Mouse (Mus musculus) thymus, postnatal 4 days (tissue): ENCODE measurements around the gene Rnaseh2a.

Experiments
- DNase-seq: peaks from one replicate; pipeline ENCODE4 v3.0.0; 2021

The Rnaseh2a gene

DNA sequence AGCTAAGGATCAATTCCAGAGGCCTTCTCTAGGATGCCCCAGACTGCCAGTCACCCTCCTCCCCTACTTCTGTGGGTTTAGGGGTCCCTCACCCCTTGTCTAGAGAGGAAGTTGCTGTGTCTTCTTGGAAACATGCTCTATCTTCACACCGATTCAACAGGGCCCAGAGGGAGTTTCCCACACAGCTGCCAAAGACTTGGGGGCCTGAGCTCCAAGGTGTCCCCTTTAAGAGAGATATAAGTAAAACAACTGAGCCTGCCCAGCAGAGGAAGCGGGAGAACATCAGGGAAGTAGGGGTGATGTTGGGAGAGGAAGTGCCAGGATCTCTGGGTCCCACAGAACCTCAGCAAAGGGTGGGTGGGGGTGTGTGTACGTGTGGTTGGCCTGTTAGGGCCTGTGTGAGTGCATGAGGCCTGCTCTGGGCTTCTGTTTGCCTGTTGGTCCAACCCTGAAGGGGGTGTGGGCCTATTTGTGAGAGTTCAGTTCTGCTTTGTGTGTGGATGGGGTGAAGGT is 13.0 kb upstream of the Rnaseh2a start:
- no peak for DNase-seq

DNA sequence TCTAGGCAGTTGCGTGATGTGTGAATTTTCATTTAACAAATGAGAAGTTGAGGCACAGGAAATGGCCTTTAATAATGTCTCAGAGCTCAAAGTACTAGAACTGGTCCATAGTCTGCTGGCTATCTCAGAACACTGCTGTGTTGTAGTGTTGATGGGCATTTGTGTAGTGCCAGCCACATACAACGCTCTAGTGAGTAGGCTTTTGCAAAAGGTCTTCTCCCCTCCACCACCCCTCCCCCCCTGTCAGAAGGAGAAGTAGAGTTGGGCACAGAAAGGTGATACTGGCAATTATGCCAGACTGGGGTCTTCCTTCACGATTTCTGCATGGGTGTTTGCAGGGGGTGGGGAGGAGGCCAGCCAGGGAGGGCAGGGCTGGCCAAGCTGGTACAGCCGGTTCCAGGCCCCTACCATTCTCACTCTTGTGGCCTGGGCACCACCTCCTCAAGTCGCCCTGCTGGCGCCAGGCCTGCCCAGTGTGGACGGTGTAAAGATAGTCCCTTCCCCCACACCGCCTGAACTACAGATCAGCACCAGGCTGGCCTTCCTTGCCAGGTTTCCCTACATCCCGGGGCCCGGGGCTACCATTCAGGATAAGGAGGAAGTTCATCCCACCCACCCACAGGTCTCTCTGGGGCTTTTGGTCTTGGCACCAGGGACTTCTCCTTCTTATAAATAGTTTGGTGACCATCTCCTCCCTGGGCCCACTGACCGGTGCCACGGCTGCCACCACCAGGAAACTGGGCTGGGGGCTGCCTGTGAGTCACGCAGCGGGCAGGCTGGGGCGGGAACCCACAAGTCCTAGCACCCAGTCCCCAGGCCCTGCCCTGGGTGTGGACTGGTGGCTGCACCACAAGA is 12.3 kb upstream of the Rnaseh2a start:
- peak; percentile 19 for DNase-seq

DNA sequence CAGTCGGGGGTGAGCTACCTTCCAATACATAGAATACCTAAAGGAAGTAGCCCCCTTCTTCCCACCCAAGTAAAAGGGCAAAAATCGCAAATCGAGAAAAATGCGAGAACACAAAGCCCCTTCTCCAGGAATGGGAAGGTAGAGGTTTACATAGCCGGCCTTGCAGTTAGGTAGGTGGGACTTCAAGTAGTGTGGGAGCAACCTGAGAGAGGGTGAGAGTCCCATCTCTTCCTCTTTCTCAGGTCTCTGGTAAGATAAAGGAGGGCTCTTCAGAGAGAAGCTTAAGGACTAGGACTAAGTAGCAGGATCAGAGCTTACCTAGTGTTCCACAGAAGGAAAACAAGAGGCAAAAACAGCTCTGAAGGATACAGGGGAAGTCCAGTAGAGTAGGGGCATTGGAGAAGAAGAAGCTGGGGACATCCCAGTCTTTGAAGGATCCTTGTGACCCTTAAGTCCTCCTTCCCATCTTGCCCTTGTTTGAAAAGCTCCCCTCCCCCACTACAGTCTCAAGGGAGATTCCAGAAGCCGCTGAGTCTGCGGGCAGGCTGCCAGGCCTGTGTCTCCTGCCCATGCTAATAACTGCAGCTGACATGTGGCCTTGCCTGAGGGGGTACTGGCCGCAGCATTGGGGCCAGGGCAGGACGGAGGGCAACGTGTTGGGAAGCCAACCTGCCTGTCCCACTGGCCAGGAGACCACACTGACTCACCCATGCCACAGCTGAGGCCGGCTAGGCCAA is 11.2 kb upstream of the Rnaseh2a start:
- peak; percentile 43 for DNase-seq

GRCm38 (mm10) chr8:84979599-84980421 is 10.2 kb upstream of the Rnaseh2a start:
- peak; percentile 81 for DNase-seq

- peak; percentile 93 for DNase-seq
These were observed 8.8 kb upstream of the Rnaseh2a start, which contains the start of gene Junb for GRCm38 (mm10) chr8:84978248-84978940. Gene Junb, minus strand, starts transcription at chr8:84978718.

DNA sequence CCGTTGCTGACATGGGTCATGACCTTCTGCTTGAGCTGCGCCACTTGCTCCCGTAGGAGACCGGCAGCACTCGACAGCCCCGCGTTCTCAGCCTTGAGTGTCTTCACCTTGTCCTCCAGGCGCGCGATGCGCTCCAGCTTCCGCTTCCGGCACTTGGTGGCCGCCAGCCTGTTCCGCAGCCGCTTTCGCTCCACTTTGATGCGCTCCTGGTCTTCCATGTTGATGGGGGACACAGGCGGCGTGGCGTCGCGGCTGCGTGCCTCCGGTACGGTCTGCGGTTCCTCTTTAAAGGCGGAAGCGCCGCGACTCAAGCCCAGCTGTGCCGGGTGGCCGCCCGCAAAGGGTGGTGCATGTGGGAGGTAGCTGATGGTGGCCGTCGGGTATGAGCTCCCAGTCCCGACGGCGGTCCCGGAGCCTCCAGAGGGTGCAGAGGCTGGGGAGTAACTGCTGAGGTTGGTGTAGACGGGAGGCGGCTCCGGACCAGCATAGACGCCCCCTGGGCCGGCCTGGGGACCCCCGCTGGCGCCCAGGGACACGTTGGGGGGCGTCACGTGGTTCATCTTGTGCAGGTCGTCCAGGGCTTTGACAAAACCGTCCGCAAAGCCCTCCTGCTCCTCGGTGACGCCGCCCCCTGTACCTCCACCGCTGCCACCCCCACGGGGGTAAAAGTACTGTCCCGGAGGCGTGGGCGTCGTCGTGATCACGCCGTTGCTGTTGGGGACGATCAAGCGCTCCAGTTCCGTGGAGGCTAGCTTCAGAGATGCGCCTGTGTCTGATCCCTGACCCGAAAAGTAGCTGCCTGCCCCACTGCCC is 8.1 kb upstream of the Rnaseh2a start:
- DNase-seq: peak; percentile 85

DNA sequence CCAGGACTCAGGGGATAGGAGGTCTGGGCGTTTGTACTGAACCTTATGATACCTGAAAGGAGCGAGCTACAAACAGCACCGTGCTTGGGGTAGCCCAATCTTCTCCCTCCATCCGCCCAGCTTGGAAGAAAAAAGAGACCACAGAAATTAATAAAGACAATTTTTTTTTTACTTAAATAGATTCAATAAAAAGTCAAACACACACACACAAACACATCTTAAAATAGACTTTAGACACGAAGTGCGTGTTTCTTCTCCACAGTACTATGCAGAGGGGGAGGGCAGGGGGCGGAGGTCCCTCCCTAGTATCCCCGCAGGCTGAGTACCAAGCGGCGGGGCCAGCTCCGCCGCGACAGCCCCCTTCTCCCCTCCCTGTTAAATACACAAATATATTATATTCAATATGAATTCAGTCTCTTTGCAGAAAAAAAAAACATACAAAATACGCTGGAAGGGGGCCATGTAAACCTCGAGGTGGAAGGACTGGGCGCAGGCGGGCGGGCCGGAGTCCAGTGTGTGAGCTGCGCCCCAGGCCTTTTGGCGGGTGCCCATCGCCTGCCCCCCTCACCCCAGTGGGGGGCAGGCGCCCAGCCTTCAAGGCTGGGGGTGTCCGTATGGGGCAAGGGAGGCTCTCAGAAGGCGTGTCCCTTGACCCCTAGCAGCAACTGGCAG is 7.3 kb upstream of the Rnaseh2a start:
- peak; percentile 53 for DNase-seq

- peak; percentile 93 for DNase-seq
These were observed 6.6 kb upstream of the Rnaseh2a start for GRCm38 (mm10) chr8:84976031-84976762.

- DNase-seq: peak; percentile 90
These were observed 5.9 kb upstream of the Rnaseh2a start for GRCm38 (mm10) chr8:84975434-84975833.

DNA sequence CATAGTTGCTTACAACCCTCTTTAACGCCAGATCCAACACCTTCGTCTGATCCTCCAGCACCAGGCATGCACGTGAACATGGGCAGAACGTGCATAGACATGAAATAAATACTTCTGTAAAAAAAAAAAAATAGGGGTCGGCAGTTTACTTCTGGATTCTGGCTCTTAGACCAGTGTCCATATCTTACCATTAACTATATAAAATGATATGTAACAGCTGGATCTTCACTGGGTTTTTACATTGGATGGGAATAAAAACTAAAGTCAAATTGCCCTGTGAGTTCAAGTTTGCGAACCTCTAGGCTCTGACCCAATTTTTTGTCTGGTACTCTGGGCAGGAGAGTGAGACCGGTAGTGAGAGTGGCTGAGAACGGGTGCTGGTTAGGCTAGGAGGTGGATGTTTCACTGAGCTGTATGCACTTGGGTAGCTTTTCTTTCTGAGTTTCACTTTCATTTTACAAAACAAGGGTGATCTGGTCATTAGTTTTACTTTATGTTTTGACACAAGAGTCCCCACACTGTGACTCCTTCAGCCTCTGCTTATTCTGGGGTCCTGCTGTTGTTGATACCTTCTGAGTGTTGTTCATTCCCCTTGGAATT is 5.1 kb upstream of the Rnaseh2a start:
- no peak for DNase-seq

GRCm38 (mm10) chr8:84973803-84974542 is 4.4 kb upstream of the Rnaseh2a start:
- DNase-seq: peak; percentile 42

- no peak for DNase-seq
These were observed 3.5 kb upstream of the Rnaseh2a start for GRCm38 (mm10) chr8:84973079-84973478.

DNA sequence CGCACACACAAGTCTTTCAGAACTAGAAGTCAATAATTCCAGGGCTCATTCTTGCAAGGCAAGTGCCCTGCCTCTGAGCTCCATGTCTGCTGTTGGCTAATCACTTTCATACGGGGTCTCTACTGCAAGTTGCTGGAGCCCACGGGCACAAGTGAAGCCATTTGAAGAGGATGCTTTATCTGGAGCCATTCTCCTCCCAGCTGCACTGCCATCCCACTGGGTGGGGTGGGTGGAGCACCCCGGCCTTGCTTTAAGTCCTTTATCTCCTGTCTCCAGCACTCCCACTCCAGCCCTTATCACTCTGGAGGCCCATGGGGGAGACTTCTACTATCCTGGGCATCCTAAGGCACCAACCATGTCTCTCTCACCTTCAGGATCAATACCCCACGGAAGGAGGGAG is 1.3 kb upstream of the Rnaseh2a start:
- DNase-seq: no peak

GRCm38 (mm10) chr8:84970135-84970790 is 696 bp upstream of the Rnaseh2a start:
- peak; percentile 32 for DNase-seq

DNA sequence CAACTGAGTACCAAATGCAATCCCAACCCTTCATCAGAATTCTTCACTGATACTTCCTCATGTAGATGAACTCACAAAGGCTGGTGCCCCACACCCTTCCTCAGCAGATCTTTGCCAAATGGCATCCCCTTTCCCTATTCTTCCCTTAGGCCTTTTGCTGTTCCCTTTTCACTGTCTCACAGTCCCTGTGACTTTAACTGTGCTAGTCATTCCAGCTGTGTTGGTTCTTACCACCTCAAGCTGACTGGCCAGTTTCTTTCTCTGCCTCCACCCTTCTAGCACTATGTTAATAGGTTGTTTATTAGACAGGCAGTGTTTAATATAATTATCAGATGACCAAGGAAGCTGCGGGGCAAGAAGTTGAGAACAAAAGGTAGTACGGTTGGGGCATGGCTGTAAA is 917 bp downstream of the Rnaseh2a start:
- DNase-seq: no peak

GRCm38 (mm10) chr8:84967532-84968304 is 1.8 kb downstream of the Rnaseh2a start:
- no peak for DNase-seq

DNA sequence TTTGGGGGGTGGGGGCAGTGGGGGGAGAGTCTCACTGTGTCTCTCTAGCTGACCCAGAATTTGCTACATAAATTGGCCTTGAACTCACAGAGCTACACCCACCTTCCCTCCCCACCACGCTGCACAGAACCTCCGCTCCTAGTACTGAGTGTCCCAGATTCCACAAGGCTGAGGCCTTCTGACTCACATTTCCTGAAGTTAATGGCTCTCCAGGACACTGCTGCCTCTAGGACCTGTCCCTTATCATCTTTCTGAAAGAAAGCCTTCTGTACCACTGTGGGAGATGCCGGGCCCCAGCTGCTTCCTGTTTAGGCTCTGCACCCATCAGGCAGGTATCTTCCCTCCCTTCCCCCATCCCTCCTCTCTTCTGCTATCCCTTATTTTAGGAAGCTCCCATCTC is 3.0 kb downstream of the Rnaseh2a start:
- DNase-seq: peak; percentile 54
